Mouse (Mus musculus) cerebellum, adult 2 months (tissue): ENCODE measurements at regions not wholly inside any gene's neighbourhood (a gene's known extent, or its start where the extent isn't known, plus 50 kb on each side); places are given as distances from the start of the nearest gene placed in this dataset.

Source experiments
- CTCF ChIP-seq: fragments of 200-500 bp; IDR thresholded peaks from 2 replicates; pipeline ENCODE4 v1.5.1; 2011; ENCODE audit warnings: low read depth, mild to moderate bottlenecking, control low read depth, low read length, moderate library complexity, borderline replicate concordance; ENCODE audit not compliant: insufficient read depth
- POLR2A ChIP-seq: fragments of 200-500 bp; IDR thresholded peaks from 2 replicates; pipeline ENCODE4 v1.6.1; 2011; ENCODE audit warnings: low read length, control low read depth, borderline replicate concordance; ENCODE audit not compliant: insufficient read depth

DNA sequence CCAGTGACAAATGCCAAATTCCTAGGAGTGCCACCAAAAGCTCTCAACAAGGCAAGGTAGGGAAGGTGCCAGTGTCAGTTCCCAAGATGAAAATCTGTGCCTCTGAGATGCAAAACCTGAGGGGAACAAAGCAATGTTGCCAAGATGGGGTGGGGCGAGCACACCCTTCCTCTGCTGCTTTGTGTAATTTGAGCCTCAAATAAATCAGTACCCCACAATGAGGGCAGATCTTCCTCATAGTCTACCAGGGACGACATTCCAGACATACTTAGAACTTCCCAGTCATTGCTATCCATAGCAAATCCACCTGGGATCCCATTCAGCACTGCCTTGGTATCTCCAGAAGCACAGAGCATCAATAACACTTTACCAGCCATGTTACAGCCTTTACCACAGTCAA is 129.9 kb upstream of the Tac1 start:
- no peak for TF ChIP-seq CTCF
- TF ChIP-seq POLR2A, result no peak
